Mouse (Mus musculus) hindbrain, embryonic 15.5 days (tissue): ENCODE measurements around the gene Ostf1. TPM values are rescaled to one million over a fixed set of nuclear protein-coding genes. Genes with fewer than 3 reads are reported as not detected.

Source experiments
- ATAC-seq: fragments of 200-750 bp; cut with Nextera tagmentation; 2 replicates; pipeline ENCODE4 v1.8.0; 2017; ENCODE audit warnings: low read depth, moderate number of reproducible peaks, moderate TSS enrichment; ENCODE audit not compliant: low FRiP score
- H3K27ac ChIP-seq: fragments of 300-500 bp; sonication (generic); replicated peaks from 2 replicates; pipeline ENCODE4 v1.5.1; 2015; ENCODE audit warnings: mild to moderate bottlenecking, inconsistent platforms
- H3K27me3 ChIP-seq: fragments of 300-500 bp; sonication (generic); 2 replicates; pipeline ENCODE4 v1.6.1; 2015; ENCODE audit warnings: control low read depth, inconsistent platforms
- H3K36me3 ChIP-seq: fragments of 300-500 bp; sonication (generic); 2 replicates; pipeline ENCODE4 v1.6.1; 2015; ENCODE audit warnings: control low read depth, inconsistent platforms
- H3K4me1 ChIP-seq: fragments of 300-500 bp; sonication (generic); replicated peaks from 2 replicates; pipeline ENCODE4 v1.6.1; 2015; ENCODE audit warnings: control low read depth, inconsistent platforms
- H3K4me2 ChIP-seq: fragments of 300-500 bp; sonication (generic); 2 replicates; pipeline ENCODE4 v1.6.1; 2015; ENCODE audit warnings: moderate library complexity, mild to moderate bottlenecking, inconsistent platforms
- H3K4me3 ChIP-seq: fragments of 300-500 bp; sonication (generic); 2 replicates; pipeline ENCODE4 v1.5.1; 2015; ENCODE audit warnings: mild to moderate bottlenecking, inconsistent platforms
- H3K9ac ChIP-seq: fragments of 300-500 bp; sonication (generic); 2 replicates; pipeline ENCODE4 v1.6.1; 2015; ENCODE audit warnings: inconsistent platforms
- H3K9me3 ChIP-seq: fragments of 300-500 bp; sonication (generic); 2 replicates; pipeline ENCODE4 v1.6.1; 2016; ENCODE audit warnings: control low read depth, inconsistent platforms
- WGBS: fragments of 180-500 bp; shearing (Covaris S2); methylation state at CpG from one replicate; pipeline ENCODE4 v1.1.7; 2015; 5-methylcytosine and 5-hydroxymethylcytosine counted together
- polyA plus RNA-seq: library from polyadenylated mRNA; unstranded; fragments of >200 nt; fragmentation: Nextera tagmentation; extraction: Ambion mirVana; gene quantifications from 2 replicates; pipeline ENCODE4 v1.2.1, GENCODE M21; 2015

Gene Ostf1
- polyA plus RNA-seq, 1 experiment from 2014 or later, result 56.7 TPM

DNA sequence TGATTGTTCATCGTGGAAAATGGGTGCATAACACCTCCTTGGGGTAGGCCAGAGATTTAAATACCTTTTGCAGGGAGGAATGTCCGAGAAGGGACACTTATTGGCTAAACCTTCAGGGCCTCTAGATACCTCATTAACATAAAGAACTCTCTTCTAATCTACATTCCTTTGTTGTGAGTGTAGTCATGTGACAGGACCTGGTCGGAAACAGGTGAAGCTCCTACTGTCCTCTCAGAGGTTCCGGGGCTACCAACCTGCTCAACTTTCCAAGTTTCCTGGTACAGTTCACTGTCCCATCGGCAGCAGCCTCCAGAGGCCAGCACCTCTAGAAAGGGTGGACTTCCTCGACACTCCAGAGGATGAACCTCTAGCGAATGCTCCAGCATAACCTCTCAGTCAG, 24.4 kb upstream of the Ostf1 start:
- H3K27me3 ChIP-seq, result no peaks in the 10 kb centered on the region
- no peak for ATAC-seq
- H3K27ac ChIP-seq, result no peak overlapping the region
- 90% methylated on average over 7 of the region's 7 CpGs for WGBS
- no peaks in the 10 kb centered on the region for H3K4me1 ChIP-seq
- H3K4me3 ChIP-seq, result no peak overlapping the region
- H3K9me3 ChIP-seq, result no peaks in the 10 kb centered on the region
- H3K4me2 ChIP-seq, result no peak overlapping the region
- H3K36me3 ChIP-seq, result no peaks in the 10 kb centered on the region
- no peak overlapping the region for H3K9ac ChIP-seq

DNA sequence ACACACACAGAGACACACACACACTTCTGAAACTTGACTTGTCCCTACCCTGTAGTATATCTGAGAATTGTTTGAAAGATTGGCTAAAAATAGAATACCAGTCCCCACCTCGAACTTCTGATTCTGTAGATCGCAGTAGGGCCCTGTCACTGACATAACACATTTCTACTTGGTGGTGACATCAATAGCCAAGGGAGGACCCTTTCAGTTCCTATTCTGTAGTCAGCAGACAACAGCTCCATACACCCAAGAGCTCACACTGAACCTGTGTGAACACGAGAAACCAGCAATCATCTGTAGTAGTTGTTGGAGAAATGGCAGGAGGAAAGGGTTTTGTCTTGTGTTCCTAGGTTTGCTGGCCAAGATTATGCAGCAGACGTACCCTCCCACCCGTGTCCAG, 23.4 kb upstream of the Ostf1 start:
- no peaks in the 10 kb centered on the region for H3K27me3 ChIP-seq
- H3K9me3 ChIP-seq, result no peaks in the 10 kb centered on the region
- H3K36me3 ChIP-seq, result no peaks in the 10 kb centered on the region
- no peak overlapping the region for H3K9ac ChIP-seq
- H3K4me1 ChIP-seq, result no peaks in the 10 kb centered on the region
- ATAC-seq, result no peak
- 87% methylated on average over 5 of the region's 5 CpGs for WGBS
- no peak overlapping the region for H3K4me3 ChIP-seq
- no peak overlapping the region for H3K4me2 ChIP-seq
- no peak overlapping the region for H3K27ac ChIP-seq

DNA sequence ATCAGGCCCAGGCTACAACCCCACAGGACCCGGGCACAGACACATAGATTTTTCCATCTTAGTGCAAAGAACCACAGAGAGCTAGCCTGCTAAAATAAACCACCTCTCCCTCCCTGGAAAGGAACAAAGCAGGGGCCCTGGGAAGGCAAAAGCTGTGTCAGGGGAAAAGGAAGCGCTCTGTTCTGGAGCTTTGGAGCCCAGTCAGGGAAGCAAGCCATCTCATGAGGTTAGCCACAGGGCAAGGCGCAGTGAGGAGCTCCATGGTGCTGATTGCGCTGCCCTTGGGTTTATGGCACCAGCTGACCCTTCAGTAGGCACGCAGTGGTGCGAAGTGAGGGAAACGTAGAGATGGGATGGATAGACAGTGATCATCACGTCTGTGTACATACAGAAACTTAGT, 22.7 kb upstream of the Ostf1 start:
- Histone ChIP-seq H3K27me3 (no peaks in the 10 kb centered on the region), H3K4me1 (no peaks in the 10 kb centered on the region), H3K4me3 (no peak overlapping the region), H3K36me3 (no peaks in the 10 kb centered on the region), H3K9me3 (no peaks in the 10 kb centered on the region), H3K27ac (no peak overlapping the region), H3K4me2 (no peak overlapping the region), H3K9ac (no peak overlapping the region)
- ATAC-seq, result no peak
- WGBS, result 90% methylated on average over 8 of the region's 8 CpGs

DNA sequence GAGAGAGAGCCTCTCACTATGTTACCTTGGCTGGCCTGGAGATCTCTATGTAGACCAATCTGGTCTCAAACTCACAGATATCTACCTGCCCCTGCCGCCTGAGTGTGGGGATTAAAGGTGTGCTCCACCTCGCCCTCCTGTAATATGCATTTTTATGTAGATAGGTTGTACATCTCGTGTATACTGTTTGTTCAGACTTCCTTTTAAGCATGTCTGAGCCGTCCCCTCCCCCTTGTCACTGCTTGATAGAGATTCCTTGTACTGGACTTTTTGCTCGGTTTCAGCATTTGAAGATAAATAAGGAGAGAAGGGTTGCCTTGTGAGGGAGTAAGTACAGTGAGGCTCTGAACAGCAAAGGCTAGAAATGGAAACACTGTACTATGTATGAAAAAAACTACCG, 21.4 kb upstream of the Ostf1 start:
- no peak overlapping the region for H3K27ac ChIP-seq
- WGBS, result 84% methylated on average over 6 of the region's 6 CpGs
- no peak overlapping the region for H3K9ac ChIP-seq
- H3K36me3 ChIP-seq, result no peaks in the 10 kb centered on the region
- no peaks in the 10 kb centered on the region for H3K4me1 ChIP-seq
- H3K4me3 ChIP-seq, result no peak overlapping the region
- H3K27me3 ChIP-seq, result no peaks in the 10 kb centered on the region
- no peak for ATAC-seq
- no peak overlapping the region for H3K4me2 ChIP-seq
- no peaks in the 10 kb centered on the region for H3K9me3 ChIP-seq

DNA sequence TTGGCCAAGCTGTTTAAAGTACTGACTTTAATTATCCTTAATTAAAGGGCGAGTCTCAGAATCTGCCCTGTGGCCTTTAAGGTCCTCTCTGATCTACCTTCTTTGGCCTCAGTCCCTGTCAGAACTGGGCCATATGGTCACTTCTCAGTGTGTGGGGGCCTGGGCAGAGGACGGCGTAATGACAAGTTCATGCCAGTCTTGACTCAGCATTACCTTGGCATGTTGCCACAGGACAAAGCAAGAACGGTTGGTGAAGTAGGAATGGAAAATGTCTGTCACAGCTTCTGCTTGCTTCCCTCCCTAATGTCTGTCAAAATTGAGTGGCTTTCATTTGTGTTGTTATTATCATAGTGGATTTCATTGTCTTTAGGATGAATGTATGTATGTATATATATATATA, 21.0 kb upstream of the Ostf1 start:
- WGBS, result 65% methylated on average over 4 of the region's 4 CpGs
- no peaks in the 10 kb centered on the region for H3K27me3 ChIP-seq
- H3K9ac ChIP-seq, result no peak overlapping the region
- H3K9me3 ChIP-seq, result no peaks in the 10 kb centered on the region
- no peak for ATAC-seq
- H3K36me3 ChIP-seq, result no peaks in the 10 kb centered on the region
- H3K4me2 ChIP-seq, result no peak overlapping the region
- no peak overlapping the region for H3K4me3 ChIP-seq
- no peaks in the 10 kb centered on the region for H3K4me1 ChIP-seq
- H3K27ac ChIP-seq, result no peak overlapping the region

DNA sequence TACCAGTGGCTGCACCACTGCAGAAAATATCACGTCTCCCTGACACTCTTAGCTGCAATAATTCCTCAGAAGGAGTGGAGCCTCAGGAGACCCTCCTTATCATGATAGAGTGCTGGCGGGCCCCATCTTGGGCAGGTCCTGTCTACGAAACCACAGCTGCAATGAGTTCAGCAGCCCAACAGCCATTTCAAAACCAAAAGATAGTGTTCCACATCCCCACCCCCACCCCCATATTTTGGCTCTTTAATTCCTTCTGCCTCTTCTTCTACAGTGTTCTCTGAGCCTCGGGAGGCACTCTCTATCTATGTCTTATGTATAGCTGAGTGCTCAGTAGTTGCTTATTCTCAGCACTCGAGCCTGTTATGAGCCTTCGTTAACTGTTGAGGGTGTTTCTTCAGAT, 18.9 kb upstream of the Ostf1 start:
- Histone ChIP-seq H3K27me3 (no peaks in the 10 kb centered on the region), H3K4me3 (no peak overlapping the region), H3K27ac (no peak overlapping the region), H3K9ac (no peak overlapping the region), H3K9me3 (no peaks in the 10 kb centered on the region), H3K4me1 (no peaks in the 10 kb centered on the region), H3K36me3 (no peaks in the 10 kb centered on the region), H3K4me2 (no peak overlapping the region)
- WGBS, result 82% methylated on average over 6 of the region's 6 CpGs
- ATAC-seq, result no peak

DNA sequence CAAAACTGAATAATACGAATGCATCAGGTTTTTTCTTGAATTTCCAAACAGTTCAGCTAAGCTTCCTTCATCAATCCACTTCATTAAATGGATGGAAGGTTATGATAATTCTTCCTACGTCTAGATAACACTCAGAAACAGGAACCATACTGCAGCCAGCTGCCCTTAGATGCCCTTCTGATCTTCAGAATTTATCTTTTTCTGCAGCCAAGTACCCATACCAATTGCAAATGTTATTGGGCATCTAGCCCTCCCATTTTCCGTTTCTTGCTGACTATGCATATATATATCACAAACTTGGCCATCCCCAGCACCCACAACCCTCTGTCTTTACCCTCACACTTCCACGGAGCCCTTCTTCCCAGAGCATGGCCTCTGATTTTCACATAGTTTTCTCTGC, 18.3 kb upstream of the Ostf1 start:
- Histone ChIP-seq H3K9ac (no peak overlapping the region), H3K9me3 (no peaks in the 10 kb centered on the region), H3K4me2 (no peak overlapping the region), H3K27me3 (no peaks in the 10 kb centered on the region), H3K36me3 (no peaks in the 10 kb centered on the region), H3K4me3 (no peak overlapping the region), H3K27ac (no peak overlapping the region), H3K4me1 (no peaks in the 10 kb centered on the region)
- 91% methylated on average over 4 of the region's 4 CpGs for WGBS
- no peak for ATAC-seq

DNA sequence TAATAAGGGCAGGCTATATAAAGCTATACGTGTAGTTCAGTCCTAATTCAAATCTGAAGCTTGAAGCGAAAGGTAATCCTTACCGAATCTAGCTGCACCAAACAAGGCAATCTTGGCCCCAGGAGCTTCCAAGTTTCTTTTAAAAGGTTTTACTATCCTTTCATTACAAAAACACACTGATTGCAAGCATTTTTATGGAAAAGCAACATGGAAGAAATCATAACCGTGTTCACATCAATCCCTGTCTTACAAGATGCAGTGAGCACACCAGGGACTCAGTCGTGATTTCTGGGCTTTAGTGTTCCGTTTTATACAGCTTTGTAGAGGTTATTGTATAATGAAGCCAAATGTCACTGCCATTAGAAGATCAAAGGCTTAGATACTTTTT, 16.9 kb upstream of the Ostf1 start:
- Histone ChIP-seq H3K4me3 (no peak overlapping the region), H3K4me2 (no peak overlapping the region), H3K9ac (no peak overlapping the region), H3K9me3 (no peaks in the 10 kb centered on the region), H3K27me3 (no peaks in the 10 kb centered on the region), H3K4me1 (no peaks in the 10 kb centered on the region), H3K36me3 (no peaks in the 10 kb centered on the region), H3K27ac (no peak overlapping the region)
- ATAC-seq, result no peak
- 84% methylated on average over 6 of the region's 6 CpGs for WGBS

DNA sequence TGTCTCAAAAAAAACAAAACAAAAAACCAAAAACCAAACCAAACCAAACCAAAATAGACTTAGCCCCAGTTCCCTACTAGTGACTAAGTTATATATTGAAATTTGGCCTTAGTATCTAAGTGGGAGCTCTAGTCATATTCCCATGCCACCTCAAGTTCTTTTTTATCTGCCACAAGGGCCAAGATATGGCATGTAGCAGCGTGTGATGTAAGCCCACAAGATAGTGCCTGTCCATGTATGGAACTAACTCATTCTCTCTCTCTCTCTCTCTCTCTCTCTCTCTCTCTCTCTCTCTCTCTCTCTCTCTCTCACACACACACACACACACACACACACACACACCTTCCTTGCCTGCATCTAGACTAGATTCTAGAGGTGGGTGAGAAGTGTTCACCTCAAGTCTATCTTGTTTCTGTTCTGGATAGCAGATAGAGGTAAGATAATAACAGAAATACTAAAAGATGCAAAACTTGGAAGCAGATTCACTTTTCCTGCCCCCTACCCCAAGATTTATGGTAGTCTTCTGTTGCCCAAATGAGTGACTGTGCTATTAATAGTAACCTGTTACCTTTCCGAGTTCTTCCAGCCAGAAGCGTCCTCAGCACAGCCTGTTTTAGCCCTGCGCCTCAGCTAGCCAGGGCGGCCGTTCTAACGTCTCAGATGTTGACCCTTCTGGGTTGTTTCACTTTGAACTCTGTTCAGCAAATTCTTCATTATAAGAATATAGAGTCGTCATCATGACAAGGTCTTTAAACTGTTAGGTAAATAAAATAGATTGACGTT, 16.3 kb upstream of the Ostf1 start:
- Histone ChIP-seq H3K9me3 (no peaks in the 10 kb centered on the region), H3K27me3 (no peaks in the 10 kb centered on the region), H3K36me3 (no peaks in the 10 kb centered on the region), H3K4me3 (no peak overlapping the region), H3K27ac (no peak overlapping the region), H3K9ac (no peak overlapping the region), H3K4me2 (no peak overlapping the region), H3K4me1 (no peaks in the 10 kb centered on the region)
- ATAC-seq, result no peak
- WGBS, result 86% methylated on average over 9 of the region's 9 CpGs

DNA sequence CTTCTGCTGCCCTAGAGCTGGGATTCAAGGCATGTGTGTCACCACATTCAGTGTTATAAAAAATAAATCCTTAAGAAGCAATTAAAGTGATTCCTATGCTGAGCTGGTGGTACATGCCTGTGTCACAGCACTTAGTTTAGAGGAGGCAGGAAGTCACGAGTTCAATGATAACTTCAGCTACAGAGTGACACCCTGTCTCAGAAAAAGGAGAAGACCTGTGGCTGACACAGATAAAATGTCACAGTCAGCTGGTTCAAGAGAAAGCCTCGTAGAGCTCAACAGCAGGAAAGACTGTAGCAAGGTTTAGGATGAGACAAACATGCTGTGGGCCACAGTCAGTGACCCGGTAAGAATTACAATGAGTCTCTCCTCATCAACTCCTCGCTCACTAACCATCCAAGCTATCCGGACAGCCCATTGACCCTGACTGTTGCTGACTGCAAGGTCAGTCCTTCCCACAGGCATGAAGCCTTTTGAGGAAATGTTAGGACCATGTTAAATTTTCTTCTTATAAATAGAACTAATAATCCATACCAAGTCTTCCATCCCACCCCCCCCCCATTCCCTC, 15.3 kb upstream of the Ostf1 start:
- H3K9ac ChIP-seq, result no peak overlapping the region
- no peaks in the 10 kb centered on the region for H3K27me3 ChIP-seq
- 54% methylated on average over 5 of the region's 5 CpGs for WGBS
- H3K9me3 ChIP-seq, result no peaks in the 10 kb centered on the region
- no peaks in the 10 kb centered on the region for H3K4me1 ChIP-seq
- no peak overlapping the region for H3K4me3 ChIP-seq
- no peak overlapping the region for H3K4me2 ChIP-seq
- no peak for ATAC-seq
- H3K36me3 ChIP-seq, result no peaks in the 10 kb centered on the region
- no peak overlapping the region for H3K27ac ChIP-seq

DNA sequence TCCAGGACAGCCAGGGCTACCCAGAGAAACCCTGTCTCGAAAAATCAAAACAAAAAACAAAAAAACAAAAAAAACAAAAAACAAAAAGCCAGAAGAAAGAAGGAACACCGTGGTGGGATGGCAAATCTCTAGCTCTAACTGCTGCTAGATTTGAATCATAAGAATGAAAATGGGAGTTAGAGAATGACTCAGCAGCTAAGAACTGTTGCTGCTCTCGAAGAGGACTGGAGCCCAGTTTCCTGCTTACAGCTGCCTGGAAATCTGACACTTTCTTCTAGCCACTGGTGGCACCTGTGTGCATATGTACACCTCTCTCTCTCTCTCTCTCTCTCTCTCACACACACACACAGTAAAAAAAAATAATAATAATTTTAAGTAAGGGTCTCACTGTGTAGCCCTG, 14.8 kb upstream of the Ostf1 start:
- 81% methylated on average over 3 of the region's 3 CpGs for WGBS
- Histone ChIP-seq H3K4me3 (no peak overlapping the region), H3K27me3 (no peaks in the 10 kb centered on the region), H3K9ac (no peak overlapping the region), H3K4me2 (no peak overlapping the region), H3K27ac (no peak overlapping the region), H3K4me1 (no peaks in the 10 kb centered on the region), H3K36me3 (no peaks in the 10 kb centered on the region), H3K9me3 (no peaks in the 10 kb centered on the region)
- no peak for ATAC-seq

DNA sequence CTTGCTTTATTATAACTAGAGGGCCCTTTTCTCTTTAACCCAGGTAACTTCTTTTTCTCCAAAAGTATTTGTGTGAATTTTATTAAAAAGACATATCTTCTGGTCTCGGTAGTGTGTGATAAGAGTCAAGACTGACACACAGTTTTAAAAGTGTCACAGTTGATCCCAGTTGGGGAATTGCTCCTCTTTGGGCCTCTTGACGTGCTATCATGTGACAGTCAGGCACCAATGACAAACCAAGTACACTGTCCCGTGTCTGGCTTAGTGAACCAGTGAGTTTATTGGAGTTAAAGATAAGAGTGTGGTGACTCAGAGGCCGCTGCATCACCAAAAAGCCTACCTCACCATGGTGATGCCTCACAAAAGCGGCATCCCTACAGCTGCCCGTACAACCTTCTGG, 12.5 kb upstream of the Ostf1 start:
- ATAC-seq, result no peak
- WGBS, result 85% methylated on average over 6 of the region's 6 CpGs

DNA sequence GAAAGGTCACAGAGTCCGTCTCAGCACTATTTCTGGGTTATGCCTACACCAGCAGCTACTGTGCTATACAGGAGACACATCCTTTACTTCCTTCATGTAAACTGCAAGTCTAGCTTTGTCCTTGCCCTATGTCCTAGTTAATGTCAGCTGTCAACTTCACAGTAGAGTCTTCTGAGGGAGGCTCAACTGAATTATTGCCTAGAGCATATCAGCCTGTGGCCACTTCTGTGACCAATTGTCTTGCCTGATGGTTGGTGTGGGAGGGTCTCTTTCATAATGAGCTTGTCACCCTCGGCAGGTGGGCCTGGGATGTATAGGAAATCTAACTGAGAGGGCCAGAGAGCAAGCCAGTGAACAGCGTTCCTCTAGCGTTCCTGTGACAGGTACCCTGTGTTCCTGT, 11.8 kb upstream of the Ostf1 start:
- no peak overlapping the region for H3K4me2 ChIP-seq
- no peaks in the 10 kb centered on the region for H3K36me3 ChIP-seq
- H3K27me3 ChIP-seq, result no peaks in the 10 kb centered on the region
- ATAC-seq, result no peak
- H3K4me1 ChIP-seq, result no peaks in the 10 kb centered on the region
- no peak overlapping the region for H3K9ac ChIP-seq
- H3K27ac ChIP-seq, result no peak overlapping the region
- no peak overlapping the region for H3K4me3 ChIP-seq
- no peaks in the 10 kb centered on the region for H3K9me3 ChIP-seq
- 52% methylated on average over 4 of the region's 4 CpGs for WGBS

More for the DNA sequence above, 12.5 kb upstream of the Ostf1 start:
- no peaks in the 10 kb centered on the region for H3K4me1 ChIP-seq
- no peak overlapping the region for H3K4me2 ChIP-seq
- H3K9me3 ChIP-seq, result no peaks in the 10 kb centered on the region
- H3K4me3 ChIP-seq, result no peak overlapping the region
- no peaks in the 10 kb centered on the region for H3K27me3 ChIP-seq
- no peak overlapping the region for H3K27ac ChIP-seq
- H3K9ac ChIP-seq, result no peak overlapping the region
- H3K36me3 ChIP-seq, result no peaks in the 10 kb centered on the region
